ENCODE assay signal across 8 mouse cellular contexts in the genomic region with DNA sequence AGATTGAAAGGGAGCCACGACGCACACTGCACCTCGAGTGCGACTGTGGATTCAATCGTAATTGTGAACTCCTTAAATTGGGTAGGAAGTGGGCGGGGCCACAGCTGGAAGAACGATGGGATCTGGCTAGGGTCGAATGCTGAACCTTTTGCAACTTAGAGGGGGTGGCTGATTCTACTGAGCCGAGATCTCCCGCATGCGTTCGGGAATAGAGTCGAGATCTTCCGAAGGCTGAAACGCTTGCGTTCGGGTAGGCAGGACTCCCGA. TPM values are rescaled to one million over a fixed set of nuclear protein-coding genes. Genes with fewer than 3 reads are reported as not detected.
DNase-seq lines count a peak whose midpoint lies in the region; ATAC-seq and TF ChIP-seq lines count a peak whose summit lies in the region.

No protein-coding gene starts in this region.

- H3K9me3 ChIP-seq in limb, embryonic 14.5 days (ENCODE audit: control insufficient read depth, low read length): no peaks in the 10 kb centered on the region
- H3K9me3 ChIP-seq in stomach, embryonic 16.5 days (replicated peaks; ENCODE audit: control insufficient read depth, low read length): no peaks in the 10 kb centered on the region

- no peak for TF ChIP-seq CTCF in gastrocnemius, adult 2 months (IDR thresholded peaks at IDR 0.05)
- TF ChIP-seq CTCF in testis, adult 2 months (IDR thresholded peaks at IDR 0.05; ENCODE audit: control insufficient read depth, insufficient read depth, insufficient replicate concordance, low read depth, low read length): no peak

- under 1% methylated on average over 18 of the region's 18 CpGs for WGBS in limb, embryonic 14.5 days
- WGBS in stomach, embryonic 16.5 days: under 1% methylated on average over 18 of the region's 18 CpGs

- peaks cover 21% of the 10 kb centered on the region for H3K4me1 ChIP-seq in testis, adult 2 months (ENCODE audit: control insufficient read depth, insufficient read depth, low read length)
- H3K4me1 ChIP-seq in limb, embryonic 14.5 days (ENCODE audit: control insufficient read depth, insufficient read depth, low read length): peaks cover 13% of the 10 kb centered on the region
- H3K4me1 ChIP-seq in stomach, embryonic 16.5 days (ENCODE audit: control insufficient read depth, insufficient read depth, low read length): peaks cover 17% of the 10 kb centered on the region

- H3K4me3 ChIP-seq in gastrocnemius, adult 2 months: peak overlapping the region; percentile 76
- peak overlapping the region; percentile 87 for H3K4me3 ChIP-seq in testis, adult 2 months (ENCODE audit: control insufficient read depth, low read depth, low read length)
- H3K4me3 ChIP-seq in limb, embryonic 14.5 days (replicated peaks; ENCODE audit: low read length): peak overlapping the region; percentile 78
- peak overlapping the region; percentile 81 for H3K4me3 ChIP-seq in stomach, embryonic 16.5 days (replicated peaks; ENCODE audit: low read length)

- intact Hi-C loops in gastrocnemius, adult 2 months (cut with DNase I): loop anchor here (2.0 to 5.0 kb wide), 3 partner anchors 29 to 66 kb away; a partner anchor contains a TSS

- H3K4me2 ChIP-seq in limb, embryonic 14.5 days (replicated peaks; ENCODE audit: low read depth, low read length, severe bottlenecking): peak overlapping the region; percentile 90
- H3K4me2 ChIP-seq in stomach, embryonic 16.5 days (ENCODE audit: low read depth, low read length): peak overlapping the region; percentile 64

- H3K36me3 ChIP-seq in testis, adult 2 months (ENCODE audit: control insufficient read depth, insufficient read depth, low read length): no peaks in the 10 kb centered on the region
- H3K36me3 ChIP-seq in limb, embryonic 14.5 days (ENCODE audit: control insufficient read depth, insufficient read depth, low read length): peaks cover 36% of the 10 kb centered on the region
- no peaks in the 10 kb centered on the region for H3K36me3 ChIP-seq in stomach, embryonic 16.5 days (ENCODE audit: control insufficient read depth, insufficient read depth, low read length)

- H3K27ac ChIP-seq in gastrocnemius, adult 2 months: peak overlapping the region; percentile 98
- H3K27ac ChIP-seq in testis, adult 2 months (ENCODE audit: control insufficient read depth, insufficient read depth, low read depth, low read length): peak overlapping the region; percentile 78
- H3K27ac ChIP-seq in limb, embryonic 14.5 days (replicated peaks; ENCODE audit: low read depth, low read length): peak overlapping the region; percentile 94
- peak overlapping the region; percentile 93 for H3K27ac ChIP-seq in stomach, embryonic 16.5 days (ENCODE audit: low read length)

- no peaks in the 10 kb centered on the region for H3K27me3 ChIP-seq in testis, adult 2 months (ENCODE audit: control insufficient read depth, insufficient read depth, low read length)
- H3K27me3 ChIP-seq in limb, embryonic 14.5 days (ENCODE audit: control insufficient read depth, insufficient read depth, low read length): no peaks in the 10 kb centered on the region
- no peaks in the 10 kb centered on the region for H3K27me3 ChIP-seq in stomach, embryonic 16.5 days (ENCODE audit: control insufficient read depth, insufficient read depth, low read length)

- TF ChIP-seq POLR2A in testis, adult 2 months (IDR thresholded peaks at IDR 0.05; ENCODE audit: control insufficient read depth, low read depth, low read length): no peak
- peak; percentile 78; the same call in 1 of the 2 replicates for TF ChIP-seq POLR2A in limb, embryonic 14.5 days (IDR thresholded peaks at IDR 0.05; ENCODE audit: borderline replicate concordance, extremely low read depth, insufficient read depth, insufficient read length)

- peak overlapping the region; percentile 89 for H3K9ac ChIP-seq in limb, embryonic 14.5 days (ENCODE audit: low read depth, low read length, severe bottlenecking)
- peak overlapping the region; percentile 88 for H3K9ac ChIP-seq in stomach, embryonic 16.5 days (ENCODE audit: low read length)

- no peak for DNase-seq in gastrocnemius, adult 2 months
- DNase-seq in gastrocnemius, adult 8-10 months (ENCODE audit: low spot score in 2 of 2): no peak
- DNase-seq in testis, postnatal 14 days (ENCODE audit: low spot score): no peak
- DNase-seq in limb, embryonic 14.5 days (ENCODE audit: low spot score): no peak
- DNase-seq in thymus, postnatal 10 days (ENCODE audit: low spot score in 2 of 2): no peak
- no peak for DNase-seq in cerebellum, adult 11 months

- no peak; the same call in 1 of the 2 replicates for ATAC-seq in limb, embryonic 14.5 days (ENCODE audit: low FRiP score, low read depth)
- no peak for ATAC-seq in stomach, embryonic 16.5 days (ENCODE audit: insufficient read depth, low FRiP score)

RNA-seq across cellular contexts. Expression of a gene that starts 0.4 kb away (rescaled TPM):
- total RNA-seq in gastrocnemius, adult 2 months (2021): 10 to 100 TPM in 1 of 2 experiments, 1 to 10 TPM in 1; 8.9 to 10.1 TPM
- 10 to 100 TPM in 1 of 4 experiments, 1 to 10 TPM in 3; 6.7 to 10.3 (median 8.2) TPM for total RNA-seq in gastrocnemius, adult 8-10 months (2022)
- polyA plus RNA-seq in testis, adult 2 months (2012; rRNA removed): 12.5 and 14.9 TPM in 2 replicates
- polyA plus RNA-seq in limb, embryonic 14.5 days (2012; rRNA removed): 73.9 and 98.7 TPM in 2 replicates
- 51.2 and 53.3 TPM in 2 replicates for polyA plus RNA-seq in limb, embryonic 14.5 days (2014; fragmentation: Nextera tagmentation; extraction: Ambion mirVana)
- 44.5 and 48.6 TPM in 2 replicates for polyA plus RNA-seq in stomach, embryonic 16.5 days (2015; fragmentation: Nextera tagmentation; extraction: Ambion mirVana)

RNA-seq across cellular contexts. Expression of a gene that starts 1.1 kb away (rescaled TPM):
- total RNA-seq in gastrocnemius, adult 2 months (2021): 10 to 100 TPM; 22.7 to 31.9 TPM
- 10 to 100 TPM; 25.3 to 34.0 (median 29.0) TPM for total RNA-seq in gastrocnemius, adult 8-10 months (2022)
- 14.0 and 14.6 TPM in 2 replicates for polyA plus RNA-seq in testis, adult 2 months (2012; rRNA removed)
- 193 and 271 TPM in 2 replicates for polyA plus RNA-seq in limb, embryonic 14.5 days (2012; rRNA removed)
- 273 and 276 TPM in 2 replicates for polyA plus RNA-seq in limb, embryonic 14.5 days (2014; fragmentation: Nextera tagmentation; extraction: Ambion mirVana)
- 184 and 194 TPM in 2 replicates for polyA plus RNA-seq in stomach, embryonic 16.5 days (2015; fragmentation: Nextera tagmentation; extraction: Ambion mirVana)

RNA-seq across cellular contexts. Expression of a gene that starts 10.1 kb away (rescaled TPM):
- 100 to 1,000 TPM; 399 to 461 TPM for total RNA-seq in gastrocnemius, adult 2 months (2021)
- total RNA-seq in gastrocnemius, adult 8-10 months (2022): 100 to 1,000 TPM; 403 to 496 (median 426) TPM
- polyA plus RNA-seq in testis, adult 2 months (2012; rRNA removed): 408 and 458 TPM in 2 replicates
- 2,914 and 3,913 TPM in 2 replicates for polyA plus RNA-seq in limb, embryonic 14.5 days (2012; rRNA removed)
- 1,650 and 1,670 TPM in 2 replicates for polyA plus RNA-seq in limb, embryonic 14.5 days (2014; fragmentation: Nextera tagmentation; extraction: Ambion mirVana)
- polyA plus RNA-seq in stomach, embryonic 16.5 days (2015; fragmentation: Nextera tagmentation; extraction: Ambion mirVana): 1,206 and 1,366 TPM in 2 replicates

RNA-seq across cellular contexts. Expression of a gene that starts 16.4 kb away (rescaled TPM):
- total RNA-seq in gastrocnemius, adult 2 months (2021): 1 to 10 TPM in 1 of 2 experiments, under 1 TPM in 1; 0.38 to 1.3 TPM
- under 1 TPM in 3 of 4 experiments, not detected in 1; 0.27 to 0.97 (median 0.40) TPM for total RNA-seq in gastrocnemius, adult 8-10 months (2022)
- polyA plus RNA-seq in testis, adult 2 months (2012; rRNA removed): 2.9 and 5.1 TPM in 2 replicates
- 20.2 and 21.0 TPM in 2 replicates for polyA plus RNA-seq in limb, embryonic 14.5 days (2012; rRNA removed)
- 4.8 and 5.1 TPM in 2 replicates for polyA plus RNA-seq in limb, embryonic 14.5 days (2014; fragmentation: Nextera tagmentation; extraction: Ambion mirVana)
- polyA plus RNA-seq in stomach, embryonic 16.5 days (2015; fragmentation: Nextera tagmentation; extraction: Ambion mirVana): 76.9 and 96.7 TPM in 2 replicates

RNA-seq across cellular contexts. Expression of a gene that starts 26.4 kb away (rescaled TPM):
- total RNA-seq in gastrocnemius, adult 2 months (2021): under 1 TPM; 0.61 to 0.84 TPM
- total RNA-seq in gastrocnemius, adult 8-10 months (2022): under 1 TPM; 0.15 to 0.63 (median 0.33) TPM
- polyA plus RNA-seq in testis, adult 2 months (2012; rRNA removed): 0.51 and 0.79 TPM in 2 replicates
- 1.0 and 1.4 TPM in 2 replicates for polyA plus RNA-seq in limb, embryonic 14.5 days (2012; rRNA removed)
- 1.0 and 1.6 TPM in 2 replicates for polyA plus RNA-seq in limb, embryonic 14.5 days (2014; fragmentation: Nextera tagmentation; extraction: Ambion mirVana)
- polyA plus RNA-seq in stomach, embryonic 16.5 days (2015; fragmentation: Nextera tagmentation; extraction: Ambion mirVana): 2.5 and 3.0 TPM in 2 replicates

Comparison
In these comparisons a context has a peak if more than half of its experiments do, and no peak if none do; other contexts are left out.
1. RNA of a gene that starts 1.1 kb away (polyA plus RNA-seq): 193 to 276 TPM in limb, embryonic 14.5 days and 184 to 194 TPM in stomach, embryonic 16.5 days; 14.0 to 14.6 TPM in testis, adult 2 months; every median in the first group is over 10 times any median in the second.
2. Peak in every context shown above with its lines, with median percentiles within 50 percentile points of each other: H3K27ac ChIP-seq and H3K4me3 ChIP-seq.